Mouse (Mus musculus) heart, embryonic 12.5 days (tissue): ENCODE data around the gene Focad. TPM values are rescaled to one million over a fixed set of nuclear protein-coding genes. Genes with fewer than 3 reads are reported as not detected.

Experiments
- ATAC-seq: fragments of 200-750 bp; cut with Nextera tagmentation; 2 replicates; pipeline ENCODE4 v1.8.0; 2017; ENCODE audit warnings: moderate TSS enrichment, moderate library complexity; ENCODE audit not compliant: insufficient number of reproducible peaks, low FRiP score
- H3K27ac ChIP-seq: fragments of 300-500 bp; sonication (generic); 2 replicates; pipeline ENCODE4 v1.5.1; 2016; ENCODE audit warnings: mild to moderate bottlenecking, moderate library complexity; ENCODE audit not compliant: poor library complexity, severe bottlenecking
- H3K27me3 ChIP-seq: fragments of 300-500 bp; sonication (generic); replicated peaks from 2 replicates; pipeline ENCODE4 v1.6.1; 2016; ENCODE audit warnings: mild to moderate bottlenecking, moderate library complexity
- H3K36me3 ChIP-seq: fragments of 300-500 bp; sonication (generic); 2 replicates; pipeline ENCODE4 v1.6.1; 2016; ENCODE audit warnings: mild to moderate bottlenecking, moderate library complexity
- H3K4me1 ChIP-seq: fragments of 300-500 bp; sonication (generic); replicated peaks from 2 replicates; pipeline ENCODE4 v1.6.1; 2016; ENCODE audit warnings: mild to moderate bottlenecking
- H3K4me2 ChIP-seq: fragments of 300-500 bp; sonication (generic); 2 replicates; pipeline ENCODE4 v1.6.1; 2016; ENCODE audit warnings: mild to moderate bottlenecking, moderate library complexity
- H3K4me3 ChIP-seq: fragments of 300-500 bp; sonication (generic); 2 replicates; pipeline ENCODE4 v1.5.1; 2016; ENCODE audit warnings: mild to moderate bottlenecking
- H3K9ac ChIP-seq: fragments of 300-500 bp; sonication (generic); 2 replicates; pipeline ENCODE4 v1.6.1; 2016; ENCODE audit warnings: mild to moderate bottlenecking, moderate library complexity
- H3K9me3 ChIP-seq: fragments of 300-500 bp; sonication (generic); replicated peaks from 2 replicates; pipeline ENCODE4 v1.6.1; 2016; ENCODE audit warnings: mild to moderate bottlenecking, moderate library complexity
- WGBS: fragments of 180-500 bp; shearing (Covaris S2); methylation state at CpG from one replicate; pipeline ENCODE4 v1.1.7; 2016; 5-methylcytosine and 5-hydroxymethylcytosine counted together
- polyA plus RNA-seq: library from polyadenylated mRNA; unstranded; fragments of >200 nt; fragmentation: Nextera tagmentation; extraction: Ambion mirVana; gene quantifications from 2 replicates; pipeline ENCODE4 v1.2.1, GENCODE M21; 2016

The Focad gene
- polyA plus RNA-seq, 1 experiment from 2014 or later: 11.2 TPM

DNA sequence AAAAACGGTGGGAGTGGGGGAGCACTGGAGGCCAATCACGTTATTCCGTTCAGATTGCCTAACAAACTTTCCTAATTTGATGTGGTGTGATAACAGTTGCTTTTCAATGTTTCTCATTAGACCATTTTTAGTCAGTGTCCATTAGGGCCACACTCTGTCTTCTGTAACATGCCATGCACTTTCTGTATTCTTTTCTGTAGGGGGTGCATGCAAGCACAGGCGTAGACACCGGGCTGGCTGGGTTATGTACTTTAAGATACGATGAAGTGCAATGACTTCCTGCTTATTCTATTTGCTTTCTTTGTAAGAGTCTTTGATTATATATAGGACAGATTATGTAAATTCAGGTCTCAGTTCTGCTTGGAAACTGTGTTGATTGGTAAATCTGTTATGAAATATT lies 116.2 kb downstream of the Focad start:
- H3K4me2 ChIP-seq: no peak overlapping the region
- no peak overlapping the region for H3K4me3 ChIP-seq

GRCm38 (mm10) chr4:88211200-88211885 lies 116.9 kb downstream of the Focad start:
- Histone ChIP-seq H3K36me3 (no peaks in the 10 kb centered on the region), H3K4me2 (no peak overlapping the region), H3K27ac (no peak overlapping the region), H3K9ac (no peak overlapping the region), H3K4me1 (peaks cover 15% of the 10 kb centered on the region; the same call in 1 of the 2 replicates), H3K4me3 (no peak overlapping the region), H3K9me3 (no peaks in the 10 kb centered on the region), H3K27me3 (no peaks in the 10 kb centered on the region)
- 81% methylated on average over 2 of the region's 2 CpGs for WGBS
- no peak for ATAC-seq

More for the DNA sequence above, 116.2 kb downstream of the Focad start:
- WGBS: 89% methylated on average over 6 of the region's 6 CpGs
- Histone ChIP-seq H3K36me3 (no peaks in the 10 kb centered on the region), H3K4me1 (peaks cover 15% of the 10 kb centered on the region; the same call in 1 of the 2 replicates), H3K27ac (no peak overlapping the region), H3K9me3 (no peaks in the 10 kb centered on the region), H3K9ac (no peak overlapping the region), H3K27me3 (no peaks in the 10 kb centered on the region)
- no peak for ATAC-seq

DNA sequence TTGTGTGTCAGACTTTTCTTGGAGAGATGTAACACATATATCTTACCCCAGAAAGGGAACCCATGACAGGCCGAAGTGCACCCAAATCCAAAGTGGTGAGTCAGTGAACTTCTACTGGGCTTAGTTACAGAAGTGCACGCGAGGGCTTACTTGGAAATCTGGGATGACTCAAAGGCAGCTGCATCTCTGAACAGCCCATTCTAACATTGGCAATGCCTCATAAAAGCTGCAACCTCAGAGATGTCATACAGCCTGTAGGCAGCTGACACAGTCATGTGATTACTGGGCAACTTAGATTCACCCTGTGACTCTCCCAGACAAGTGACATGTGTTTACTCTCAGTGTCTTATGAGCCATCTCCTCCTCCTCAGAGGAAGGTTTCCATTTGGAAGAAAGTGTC lies 119.5 kb downstream of the Focad start:
- no peak for ATAC-seq
- no peak overlapping the region for H3K9ac ChIP-seq
- H3K36me3 ChIP-seq: no peaks in the 10 kb centered on the region
- no peak overlapping the region for H3K4me2 ChIP-seq
- peaks cover 15% of the 10 kb centered on the region; the same call in 1 of the 2 replicates for H3K4me1 ChIP-seq
- no peak overlapping the region for H3K27ac ChIP-seq
- H3K27me3 ChIP-seq: no peaks in the 10 kb centered on the region
- no peaks in the 10 kb centered on the region for H3K9me3 ChIP-seq
- 90% methylated on average over 3 of the region's 3 CpGs for WGBS
- no peak overlapping the region for H3K4me3 ChIP-seq

GRCm38 (mm10) chr4:88218286-88218685 lies 123.9 kb downstream of the Focad start:
- no peaks in the 10 kb centered on the region for H3K4me1 ChIP-seq
- H3K9ac ChIP-seq: no peak overlapping the region
- WGBS: 55% methylated on average over 6 of the region's 6 CpGs
- H3K36me3 ChIP-seq: no peaks in the 10 kb centered on the region
- H3K27ac ChIP-seq: no peak overlapping the region
- no peaks in the 10 kb centered on the region for H3K9me3 ChIP-seq
- ATAC-seq: no peak
- no peak overlapping the region for H3K4me2 ChIP-seq
- H3K27me3 ChIP-seq: no peaks in the 10 kb centered on the region
- H3K4me3 ChIP-seq: no peak overlapping the region

GRCm38 (mm10) chr4:88218797-88219196 lies 124.4 kb downstream of the Focad start:
- no peaks in the 10 kb centered on the region for H3K36me3 ChIP-seq
- no peak overlapping the region for H3K4me3 ChIP-seq
- no peaks in the 10 kb centered on the region for H3K27me3 ChIP-seq
- H3K4me2 ChIP-seq: no peak overlapping the region
- H3K27ac ChIP-seq: no peak overlapping the region
- H3K4me1 ChIP-seq: no peaks in the 10 kb centered on the region
- ATAC-seq: no peak
- WGBS: 78% methylated on average over 2 of the region's 2 CpGs
- H3K9ac ChIP-seq: no peak overlapping the region
- no peaks in the 10 kb centered on the region for H3K9me3 ChIP-seq

GRCm38 (mm10) chr4:88231375-88231774 lies 136.9 kb downstream of the Focad start:
- WGBS: 81% methylated on average over 3 of the region's 3 CpGs
- H3K27me3 ChIP-seq: no peaks in the 10 kb centered on the region
- H3K9ac ChIP-seq: no peak overlapping the region
- H3K4me1 ChIP-seq: no peaks in the 10 kb centered on the region
- no peaks in the 10 kb centered on the region for H3K9me3 ChIP-seq
- H3K27ac ChIP-seq: no peak overlapping the region
- no peaks in the 10 kb centered on the region for H3K36me3 ChIP-seq
- no peak for ATAC-seq
- no peak overlapping the region for H3K4me2 ChIP-seq
- no peak overlapping the region for H3K4me3 ChIP-seq

GRCm38 (mm10) chr4:88235941-88236340 lies 141.5 kb downstream of the Focad start:
- Histone ChIP-seq H3K9ac (no peak overlapping the region), H3K9me3 (no peaks in the 10 kb centered on the region), H3K4me2 (no peak overlapping the region), H3K27ac (no peak overlapping the region), H3K36me3 (no peaks in the 10 kb centered on the region), H3K27me3 (no peaks in the 10 kb centered on the region), H3K4me1 (no peaks in the 10 kb centered on the region), H3K4me3 (no peak overlapping the region)
- WGBS: 78% methylated on average over 6 of the region's 6 CpGs
- no peak for ATAC-seq

GRCm38 (mm10) chr4:88236926-88237756 lies 142.7 kb downstream of the Focad start:
- Histone ChIP-seq H3K4me3 (no peak overlapping the region), H3K4me1 (no peaks in the 10 kb centered on the region), H3K36me3 (no peaks in the 10 kb centered on the region), H3K4me2 (no peak overlapping the region), H3K9ac (no peak overlapping the region), H3K9me3 (no peaks in the 10 kb centered on the region), H3K27ac (no peak overlapping the region), H3K27me3 (no peaks in the 10 kb centered on the region)
- 77% methylated on average over 12 of the region's 12 CpGs for WGBS
- ATAC-seq: no peak

DNA sequence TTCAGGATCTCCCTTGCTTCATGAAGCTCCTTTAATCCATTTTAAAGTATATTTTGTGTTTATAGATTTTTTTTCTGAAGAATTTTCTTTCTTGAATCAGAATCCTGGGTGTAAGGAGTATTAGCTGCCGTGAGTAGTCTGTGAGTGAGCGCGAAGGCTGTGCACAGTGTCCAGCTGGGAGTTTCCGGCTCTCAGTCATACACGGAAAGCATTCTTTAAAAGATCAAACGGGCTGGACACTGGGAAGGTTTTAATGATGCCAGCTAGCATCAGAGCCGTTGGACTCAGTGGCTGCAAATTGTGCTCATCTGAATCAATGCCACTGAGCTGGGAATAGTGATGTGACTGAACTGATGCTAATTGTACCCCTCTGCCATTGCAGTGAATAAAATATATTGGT lies 143.9 kb downstream of the Focad start:
- ATAC-seq: no peak
- Histone ChIP-seq H3K9me3 (no peaks in the 10 kb centered on the region), H3K4me3 (no peak overlapping the region), H3K4me2 (no peak overlapping the region), H3K9ac (no peak overlapping the region), H3K27ac (no peak overlapping the region), H3K27me3 (no peaks in the 10 kb centered on the region), H3K36me3 (no peaks in the 10 kb centered on the region), H3K4me1 (no peaks in the 10 kb centered on the region)
- WGBS: 76% methylated on average over 7 of the region's 7 CpGs

DNA sequence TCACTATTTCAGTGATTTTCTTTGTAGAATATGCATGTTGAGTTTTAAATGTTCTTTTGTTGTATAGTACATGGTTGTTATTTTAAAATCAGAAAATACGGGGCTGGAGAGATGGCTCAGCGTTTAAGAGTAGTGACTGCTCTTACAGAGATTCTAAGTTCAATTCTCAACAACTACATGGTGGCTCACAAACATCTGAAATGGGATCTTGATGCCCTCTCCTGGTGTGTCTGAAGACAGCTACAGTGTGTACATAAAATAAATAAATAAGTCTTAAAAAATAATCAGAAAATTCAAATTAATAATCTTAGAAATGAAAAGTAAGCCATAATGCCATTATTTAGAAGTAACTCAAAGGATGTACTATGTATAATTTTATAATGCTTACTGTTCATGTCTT lies 149.4 kb downstream of the Focad start:
- Histone ChIP-seq H3K4me3 (no peak overlapping the region), H3K27me3 (no peaks in the 10 kb centered on the region), H3K4me1 (no peaks in the 10 kb centered on the region), H3K9me3 (no peaks in the 10 kb centered on the region), H3K27ac (no peak overlapping the region), H3K9ac (no peak overlapping the region), H3K4me2 (no peak overlapping the region), H3K36me3 (no peaks in the 10 kb centered on the region)
- ATAC-seq: no peak
- 88% methylated on average over 2 of the region's 2 CpGs for WGBS

GRCm38 (mm10) chr4:88245494-88245893 lies 151.1 kb downstream of the Focad start:
- Histone ChIP-seq H3K9me3 (no peaks in the 10 kb centered on the region), H3K9ac (no peak overlapping the region), H3K4me1 (no peaks in the 10 kb centered on the region), H3K27ac (no peak overlapping the region), H3K27me3 (no peaks in the 10 kb centered on the region), H3K4me3 (no peak overlapping the region), H3K4me2 (no peak overlapping the region), H3K36me3 (no peaks in the 10 kb centered on the region)
- 75% methylated on average over 4 of the region's 4 CpGs for WGBS
- no peak for ATAC-seq
